Mouse (Mus musculus): ENCODE results near the gene Tmc7.
A peak's percentile ranks its signal among the peaks of the same experiment; 100 is the strongest.

Gene Tmc7

GRCm38 (mm10) chr7:118585856-118586255 lies 1.3 kb upstream of the Tmc7 start:
- no peak for DNase-seq (ENCODE audit: low spot score)

GRCm38 (mm10) chr7:118584926-118585325 lies 390 bp upstream of the Tmc7 start:
- no peak for DNase-seq (ENCODE audit: low spot score)

DNA sequence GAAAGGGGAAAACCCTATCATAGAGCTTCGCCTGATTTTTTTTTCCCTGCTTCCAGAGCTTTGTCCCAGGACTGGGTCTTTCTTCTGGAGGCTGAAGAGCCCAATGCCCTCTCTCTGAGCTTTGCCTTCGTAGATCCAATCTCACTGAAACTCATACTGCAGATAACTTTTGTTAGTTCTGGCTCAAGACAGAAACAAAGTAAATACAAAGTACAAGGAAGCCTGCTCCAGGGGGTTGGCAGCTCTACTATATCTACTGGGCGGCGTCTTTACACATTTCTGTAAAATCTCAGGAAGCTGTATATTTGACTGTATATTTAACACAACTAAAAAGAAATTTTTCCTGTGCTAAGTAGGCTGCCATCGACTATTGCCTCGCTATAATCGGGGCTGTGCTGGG lies 715 bp downstream of the Tmc7 start:
- DNase-seq (ENCODE audit: low spot score) = no peak

- DNase-seq (ENCODE audit: low spot score) = no peak
These were observed 4.6 kb downstream of the Tmc7 start for GRCm38 (mm10) chr7:118579938-118580337.

GRCm38 (mm10) chr7:118578269-118578668 lies 6.3 kb downstream of the Tmc7 start:
- no peak for DNase-seq (ENCODE audit: low spot score)

- no peak for DNase-seq (ENCODE audit: low spot score)
These were observed 12.5 kb downstream of the Tmc7 start for GRCm38 (mm10) chr7:118572039-118572438.

DNA sequence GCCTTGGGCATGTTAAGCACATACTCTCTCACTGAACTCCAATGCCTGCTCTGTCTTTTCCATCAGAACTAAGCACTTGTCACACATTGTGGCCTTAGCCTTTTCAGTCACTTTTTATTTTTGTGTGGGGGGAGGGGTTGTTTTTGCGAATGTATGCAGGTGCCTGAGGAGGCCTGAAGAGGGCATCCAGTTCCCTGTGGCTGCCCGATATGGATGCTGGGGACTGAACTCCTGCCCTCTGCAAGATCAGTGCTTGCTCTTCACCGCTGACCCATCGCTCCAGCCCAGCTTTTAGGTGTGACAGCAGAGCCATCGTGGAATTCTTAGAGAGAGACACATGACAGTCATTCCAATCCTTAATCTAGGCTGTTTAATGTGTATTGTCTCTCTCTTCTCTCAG lies 13.2 kb downstream of the Tmc7 start:
- DNase-seq (ENCODE audit: low spot score) = no peak

- DNase-seq (ENCODE audit: low spot score) = no peak
These were observed 15.4 kb downstream of the Tmc7 start for GRCm38 (mm10) chr7:118569121-118569543.

DNA sequence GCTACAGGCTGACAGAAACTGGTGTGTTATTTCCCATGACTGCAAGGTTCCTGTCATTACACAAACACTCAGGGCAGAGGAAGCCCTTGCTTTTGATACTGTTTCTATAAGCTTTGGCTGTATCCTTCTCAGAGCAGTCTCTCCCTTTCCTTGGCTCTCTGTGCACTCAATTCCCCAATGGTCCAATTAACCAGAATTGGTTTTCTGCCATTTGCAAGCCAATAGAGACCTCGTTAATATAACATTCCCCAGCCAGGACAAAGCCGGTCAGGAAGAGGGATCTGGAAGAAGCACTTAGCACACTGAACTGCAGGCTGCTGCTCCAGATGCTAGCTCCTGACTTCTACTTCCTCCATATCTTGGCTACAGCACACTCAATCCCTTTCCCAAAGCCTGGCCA lies 30.2 kb downstream of the Tmc7 start:
- DNase-seq (ENCODE audit: low spot score) = peak; percentile 35

DNA sequence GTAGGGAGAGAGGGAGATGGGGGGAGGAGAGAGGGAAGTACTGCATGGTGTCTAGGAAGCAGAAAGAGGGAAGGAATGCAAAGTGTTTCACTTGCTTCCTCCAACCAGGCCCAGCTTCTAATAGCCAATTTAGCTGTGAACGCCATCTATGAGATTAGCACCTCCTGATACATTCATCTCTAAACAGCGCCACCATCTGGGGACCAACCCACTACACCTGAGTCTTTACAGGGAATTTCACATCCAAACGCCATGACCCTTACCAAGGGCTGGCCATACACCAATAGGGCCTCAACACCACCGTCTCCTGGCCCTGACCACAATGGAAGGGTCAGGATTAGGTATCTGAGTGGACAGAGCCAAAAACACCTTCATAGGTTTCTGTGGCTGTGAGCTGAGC lies 30.7 kb downstream of the Tmc7 start:
- no peak for DNase-seq (ENCODE audit: low spot score)

GRCm38 (mm10) chr7:118547451-118547850 lies 37.1 kb downstream of the Tmc7 start:
- DNase-seq (ENCODE audit: low spot score) = no peak

GRCm38 (mm10) chr7:118544128-118544527 lies 40.4 kb downstream of the Tmc7 start:
- DNase-seq (ENCODE audit: low spot score) = no peak

- no peak for DNase-seq (ENCODE audit: low spot score)
These were observed 49.5 kb downstream of the Tmc7 start for GRCm38 (mm10) chr7:118535076-118535475.

- DNase-seq (ENCODE audit: low spot score) = peak; percentile 62
These were observed 50.2 kb downstream of the Tmc7 start for GRCm38 (mm10) chr7:118534326-118534725.

DNA sequence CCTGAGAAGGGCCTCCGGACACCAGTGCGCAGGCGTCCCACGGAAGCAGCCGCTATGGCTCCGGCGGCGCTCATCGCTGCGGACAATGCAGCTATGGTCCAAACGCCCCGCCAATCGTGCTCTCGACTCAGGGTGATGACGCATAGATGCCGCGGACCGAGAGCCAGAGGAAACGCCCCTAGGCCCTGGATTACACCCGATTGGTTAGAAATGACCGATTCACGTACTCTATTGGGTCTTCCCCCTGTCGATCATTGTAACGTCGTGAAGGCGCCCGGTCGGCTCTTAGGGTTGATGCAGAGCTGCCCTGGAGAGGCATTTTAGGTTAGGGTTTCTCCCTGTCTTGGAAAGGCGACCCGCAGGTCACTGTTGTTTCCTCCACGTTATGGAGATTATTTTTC lies 51.4 kb downstream of the Tmc7 start, which contains the start of gene Coq7:
Gene Coq7, minus strand, starts transcription at position 179 of the 401 bp plus-strand sequence.
- DNase-seq (ENCODE audit: low spot score) = peak; percentile 99

DNA sequence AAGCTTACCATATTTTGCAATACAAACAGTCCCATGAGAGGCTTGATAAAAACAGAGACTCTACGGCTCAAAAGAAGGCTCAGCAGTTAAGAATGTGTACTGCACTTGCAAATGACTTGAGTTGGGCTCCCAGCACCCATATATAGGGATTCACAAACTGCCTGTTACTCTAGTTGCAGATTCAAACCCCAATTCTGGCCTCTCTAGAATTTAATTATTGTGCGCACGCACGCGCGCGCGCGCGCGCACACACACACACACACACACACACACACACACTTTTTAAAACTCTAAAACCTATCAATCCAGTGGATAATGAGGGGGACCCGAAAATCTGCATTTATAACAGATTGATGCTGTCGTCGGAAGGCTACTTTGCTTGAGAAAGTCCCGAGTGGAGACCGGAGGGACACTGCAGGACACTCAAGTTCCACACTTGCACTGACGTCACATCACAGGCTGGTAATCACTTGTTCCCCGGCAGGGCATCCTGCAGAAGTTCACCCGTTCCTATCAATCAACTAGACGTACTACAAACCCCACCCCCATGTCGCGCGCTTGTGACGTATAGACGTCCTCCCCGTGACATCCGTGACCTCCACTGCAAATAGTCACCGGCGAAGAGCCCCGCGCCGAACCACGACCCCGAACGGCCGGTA lies 51.9 kb downstream of the Tmc7 start:
- DNase-seq (ENCODE audit: low spot score) = peak; percentile 94

- no peak for DNase-seq (ENCODE audit: low spot score)
These were observed 57.6 kb downstream of the Tmc7 start for GRCm38 (mm10) chr7:118526967-118527366.

GRCm38 (mm10) chr7:118522077-118522476 lies 62.5 kb downstream of the Tmc7 start:
- no peak for DNase-seq (ENCODE audit: low spot score)

- DNase-seq (ENCODE audit: low spot score) = no peak
These were observed 64.9 kb downstream of the Tmc7 start for GRCm38 (mm10) chr7:118519661-118520060.

DNA sequence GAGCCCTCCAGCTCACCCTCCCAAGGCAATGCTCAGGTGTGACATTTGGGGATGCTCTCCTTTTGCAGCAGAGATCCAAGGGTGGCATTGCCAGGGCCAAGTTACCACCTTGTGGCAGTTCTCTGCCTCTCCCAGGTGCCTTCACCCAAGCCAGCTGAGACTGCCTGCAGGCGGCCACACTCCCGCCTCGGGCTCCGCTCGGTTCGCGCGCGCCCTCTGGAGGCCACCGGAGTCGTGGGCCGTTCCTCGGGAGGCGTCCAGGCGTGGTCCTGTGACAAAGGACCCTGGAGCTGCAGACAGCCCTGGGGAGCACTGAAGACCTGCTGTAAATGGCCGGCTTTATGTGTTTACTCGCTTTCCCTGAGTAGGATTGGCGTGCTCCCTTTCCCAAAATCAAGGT lies 65.8 kb downstream of the Tmc7 start:
- DNase-seq (ENCODE audit: low spot score) = peak; percentile 74

- DNase-seq (ENCODE audit: low spot score) = peak; percentile 34
These were observed 66.7 kb downstream of the Tmc7 start for GRCm38 (mm10) chr7:118517819-118518218.

DNA sequence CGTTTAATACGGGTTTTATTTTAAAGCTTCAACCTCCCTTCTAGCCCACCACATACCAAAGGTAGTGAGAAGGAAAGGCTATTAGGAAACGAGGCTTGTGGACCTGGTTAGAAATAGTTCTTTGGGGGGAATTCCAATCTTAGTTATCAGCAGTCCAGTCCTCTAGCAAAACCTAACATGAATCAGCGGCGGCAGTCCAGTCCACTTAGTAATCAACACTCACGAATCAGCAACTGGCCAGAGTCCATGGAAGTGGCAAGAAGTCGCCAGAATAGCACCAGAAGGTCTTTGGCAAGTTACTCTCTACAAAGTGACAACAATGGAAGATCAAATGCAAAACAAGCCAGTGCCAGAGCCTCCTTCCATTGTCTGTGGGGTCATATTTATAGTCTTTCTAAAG lies 76.0 kb downstream of the Tmc7 start:
- DNase-seq (ENCODE audit: low spot score) = no peak

- no peak for DNase-seq (ENCODE audit: low spot score)
These were observed 80.7 kb downstream of the Tmc7 start for GRCm38 (mm10) chr7:118503844-118504243.

DNA sequence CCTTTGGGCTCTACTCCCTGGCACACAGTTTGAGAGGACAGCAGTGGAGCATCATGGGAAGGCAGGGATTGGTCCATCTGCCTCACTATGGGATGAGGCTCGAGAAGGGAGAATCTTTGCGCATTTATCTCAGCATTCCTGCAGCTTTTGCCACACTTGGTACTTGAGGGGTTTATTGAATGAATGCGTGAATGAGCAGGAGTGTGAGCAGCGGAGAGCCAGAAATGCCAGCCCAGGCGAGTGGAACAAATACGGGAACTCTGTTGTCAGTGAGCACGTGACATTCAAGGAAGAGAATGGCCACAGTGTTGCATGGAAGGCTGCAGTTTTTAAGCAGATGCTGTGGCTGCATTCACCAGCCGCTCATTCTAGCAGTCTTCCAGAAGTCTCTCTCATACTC lies 82.2 kb downstream of the Tmc7 start:
- no peak for DNase-seq (ENCODE audit: low spot score)
